Mouse (Mus musculus) Patski (cell line): Measurements from ENCODE around the gene Myo6. TPM values are rescaled to one million over a fixed set of nuclear protein-coding genes. Genes with fewer than 3 reads are reported as not detected.

ENCODE experiments used
- ATAC-seq: fragments of 100-300 bp; one replicate; pipeline ENCODE4 v1.8.0; 2021
- CTCF ChIA-PET: fragments of 350-600 bp; sonication (Branson Sonifier 250); formaldehyde crosslinking; loops from one replicate; lab custom pipeline; 2022; ENCODE audit warnings: inconsistent platforms; lab: Charles Lee
- POLR2A ChIA-PET: fragments of 350-600 bp; sonication (Branson Sonifier 250); formaldehyde crosslinking; loops from one replicate; lab custom pipeline; 2022; ENCODE audit warnings: antibody characterized with exemption, inconsistent platforms; lab: Charles Lee
- DNase-seq: peaks from one replicate; pipeline ENCODE4 v3.0.0-alpha.2; 2011; ENCODE audit warnings: low read depth, low spot score
- H3K27me3 ChIP-seq: fragments of 371-371 bp; one replicate; pipeline ENCODE4 v1.5.1; 2021
- CTCF ChIP-seq: fragments of 100-300 bp; IDR thresholded peaks from one replicate; pipeline ENCODE4 v1.5.1; 2021
- in situ Hi-C: fragments of 300-500 bp; cut with MboI; formaldehyde crosslinking; loops from 3 replicates; pipeline ENCODE4 v1.11.1; 2018; ENCODE audit warnings: low pct_unique_long_range_greater_than_20kb, mixed read lengths
- polyA plus RNA-seq: library from polyadenylated mRNA; unstranded; gene quantifications from one replicate; pipeline ENCODE4 v1.2.3, GENCODE M21; 2021

Gene Myo6
- polyA plus RNA-seq, 1 experiment from 2014 or later, result 108 TPM

- DNase-seq, result no peak
- CTCF ChIA-PET, result interaction anchor here (1.3 kb wide), 1 partner anchor 87 kb away, joined by 3 read pairs; no protein-coding TSS in a partner anchor
Observed at GRCm38 (mm10) chr9:80164191-80164590, 640 bp upstream of the Myo6 start.

GRCm38 (mm10) chr9:80165690-80166089 lies 859 bp downstream of the Myo6 start:
- no peaks in the 10 kb centered on the region for H3K27me3 ChIP-seq
- DNase-seq (no peak), ATAC-seq (peak; percentile 10)
- CTCF ChIA-PET, result interaction anchor here (1.0 to 1.1 kb wide), 2 partner anchors 44 to 74 kb away, joined by 3 to 5 read pairs; no protein-coding TSS in a partner anchor
- TF ChIP-seq CTCF, result no peak
- POLR2A ChIA-PET, result interaction anchor here (0.8 to 1.5 kb wide), 3 partner anchors 19 to 80 kb away, joined by 3 to 4 read pairs (median 3); no protein-coding TSS in a partner anchor
- in situ Hi-C loops, result no loop called here

More at GRCm38 (mm10) chr9:80164191-80164590, 640 bp upstream of the Myo6 start:
- in situ Hi-C loops, result no loop called here
- TF ChIP-seq CTCF, result no peak
- no peaks in the 10 kb centered on the region for H3K27me3 ChIP-seq
- POLR2A ChIA-PET, result interaction anchor here (1.5 kb wide), 1 partner anchor 78 kb away, joined by 3 read pairs; no protein-coding TSS in a partner anchor
- peak; percentile 6 for ATAC-seq

GRCm38 (mm10) chr9:80166425-80166824 lies 1.6 kb downstream of the Myo6 start:
- CTCF ChIA-PET, result interaction anchor here (1.0 kb wide), 1 partner anchor 75 kb away, joined by 3 read pairs; no protein-coding TSS in a partner anchor
- H3K27me3 ChIP-seq, result no peaks in the 10 kb centered on the region
- ATAC-seq (no peak), DNase-seq (no peak)
- POLR2A ChIA-PET, result interaction anchor here (1.0 kb wide), 1 partner anchor 53 kb away, joined by 3 read pairs; no protein-coding TSS in a partner anchor
- TF ChIP-seq CTCF, result no peak
- in situ Hi-C loops, result no loop called here

- H3K27me3 ChIP-seq, result no peaks in the 10 kb centered on the region
- ChIA-PET CTCF (interaction anchor here (1.0 kb wide), 1 partner anchor 74 kb away, joined by 3 read pairs; no protein-coding TSS in a partner anchor), POLR2A (no interaction called here)
- ATAC-seq (no peak), DNase-seq (no peak)
- TF ChIP-seq CTCF, result no peak
- in situ Hi-C loops, result no loop called here
Observed at GRCm38 (mm10) chr9:80167089-80167488, 2.3 kb downstream of the Myo6 start.

GRCm38 (mm10) chr9:80169551-80169950 lies 4.7 kb downstream of the Myo6 start:
- ChIA-PET CTCF (interaction anchor here (1.6 kb wide), 1 partner anchor 49 kb away, joined by 5 read pairs; no protein-coding TSS in a partner anchor), POLR2A (no interaction called here)
- no peak for TF ChIP-seq CTCF
- no peaks in the 10 kb centered on the region for H3K27me3 ChIP-seq
- peak; percentile 60 for ATAC-seq
- DNase-seq, result no peak
- in situ Hi-C loops, result no loop called here

- ChIA-PET CTCF (interaction anchor here (2.0 kb wide), 1 partner anchor 13 kb away, joined by 8 read pairs; no protein-coding TSS in a partner anchor), POLR2A (no interaction called here)
- no peak for TF ChIP-seq CTCF
- H3K27me3 ChIP-seq, result no peaks in the 10 kb centered on the region
- DNase-seq (no peak), ATAC-seq (no peak)
- in situ Hi-C loops, result no loop called here
Observed at GRCm38 (mm10) chr9:80171241-80171640, 6.4 kb downstream of the Myo6 start.

GRCm38 (mm10) chr9:80172396-80173222 lies 7.8 kb downstream of the Myo6 start:
- TF ChIP-seq CTCF, result no peak
- ChIA-PET CTCF (interaction anchor here (1.8 to 2.0 kb wide), 2 partner anchors 14 to 34 kb away, joined by 4 to 8 read pairs; no protein-coding TSS in a partner anchor), POLR2A (interaction anchor here (0.6 kb wide), 2 partner anchors 21 to 903 kb away, joined by 3 read pairs; no protein-coding TSS in a partner anchor)
- H3K27me3 ChIP-seq, result no peaks in the 10 kb centered on the region
- in situ Hi-C loops, result no loop called here
- ATAC-seq (peak; percentile 23), DNase-seq (no peak)

GRCm38 (mm10) chr9:80173629-80174028 lies 8.8 kb downstream of the Myo6 start:
- in situ Hi-C loops, result no loop called here
- H3K27me3 ChIP-seq, result no peaks in the 10 kb centered on the region
- TF ChIP-seq CTCF, result no peak
- ATAC-seq, result no peak
- ChIA-PET POLR2A (interaction anchor here (0.9 kb wide), 1 partner anchor 28 kb away, joined by 3 read pairs; no protein-coding TSS in a partner anchor), CTCF (interaction anchor here (1.1 to 1.8 kb wide), 4 partner anchors 9 to 33 kb away, joined by 3 to 5 read pairs (median 4); no protein-coding TSS in a partner anchor)
- no peak for DNase-seq

- no peak for DNase-seq
- in situ Hi-C loops, result no loop called here
- TF ChIP-seq CTCF, result no peak
- no peaks in the 10 kb centered on the region for H3K27me3 ChIP-seq
- ChIA-PET POLR2A (no interaction called here), CTCF (interaction anchor here (0.9 kb wide), 1 partner anchor 12 kb away, joined by 3 read pairs; no protein-coding TSS in a partner anchor)
- ATAC-seq, result no peak
Observed at GRCm38 (mm10) chr9:80176696-80177478, 12.1 kb downstream of the Myo6 start.

- H3K27me3 ChIP-seq, result no peaks in the 10 kb centered on the region
- ChIA-PET CTCF (no interaction called here), POLR2A (no interaction called here)
- ATAC-seq (no peak), DNase-seq (no peak)
- in situ Hi-C loops, result no loop called here
- no peak for TF ChIP-seq CTCF
Observed at GRCm38 (mm10) chr9:80178670-80179069, 13.8 kb downstream of the Myo6 start.
